Mouse (Mus musculus) neural tube, embryonic 11.5 days (tissue): ENCODE measurements around the gene Ugt1a6b. TPM values are rescaled to one million over a fixed set of nuclear protein-coding genes. Genes with fewer than 3 reads are reported as not detected.
"Not testable (repeated sequence)": the region's sequence is repeated elsewhere in the genome, so short reads cannot be mapped to it uniquely, and the experiment has no call there.

Experiments used
- ATAC-seq: fragments of 200-750 bp; cut with Nextera tagmentation; 2 replicates; pipeline ENCODE4 v1.8.0; 2017; ENCODE audit warnings: moderate number of reproducible peaks, mild to moderate bottlenecking, moderate TSS enrichment, moderate library complexity; ENCODE audit not compliant: insufficient read depth, low FRiP score, low TSS enrichment
- DNase-seq: peaks from one replicate; pipeline ENCODE4 v3.0.0-alpha.2; 2015; ENCODE audit warnings: low spot score
- H3K27ac ChIP-seq: fragments of 300-500 bp; sonication (generic); 2 replicates; pipeline ENCODE4 v1.5.1; 2014; ENCODE audit warnings: low read depth, mild to moderate bottlenecking, low read length
- H3K27me3 ChIP-seq: fragments of 300-500 bp; sonication (generic); 2 replicates; pipeline ENCODE4 v1.6.1; 2014; ENCODE audit warnings: mild to moderate bottlenecking, low read length, mixed read lengths; ENCODE audit not compliant: control insufficient read depth, insufficient read depth
- H3K36me3 ChIP-seq: fragments of 300-500 bp; sonication (generic); 2 replicates; pipeline ENCODE4 v1.6.1; 2014; ENCODE audit warnings: mild to moderate bottlenecking, low read length, moderate library complexity, mixed read lengths; ENCODE audit not compliant: control insufficient read depth, insufficient read depth
- H3K4me1 ChIP-seq: fragments of 300-500 bp; sonication (generic); 2 replicates; pipeline ENCODE4 v1.6.1; 2014; ENCODE audit warnings: low read length, mixed read lengths; ENCODE audit not compliant: control insufficient read depth, insufficient read depth
- H3K4me2 ChIP-seq: fragments of 300-500 bp; sonication (generic); 2 replicates; pipeline ENCODE4 v1.6.1; 2014; ENCODE audit warnings: low read depth, mild to moderate bottlenecking, moderate library complexity
- H3K4me3 ChIP-seq: fragments of 300-500 bp; sonication (generic); 2 replicates; pipeline ENCODE4 v1.5.1; 2014; ENCODE audit warnings: low read depth, low read length
- H3K9ac ChIP-seq: fragments of 300-500 bp; sonication (generic); 2 replicates; pipeline ENCODE4 v1.6.1; 2014; ENCODE audit warnings: mild to moderate bottlenecking, low read length
- H3K9me3 ChIP-seq: fragments of 300-500 bp; sonication (generic); 2 replicates; pipeline ENCODE4 v1.6.1; 2016; ENCODE audit warnings: low read length; ENCODE audit not compliant: control insufficient read depth
- WGBS: fragments of 180-500 bp; shearing (Covaris S2); extraction: QIAGEN DNeasy Blood & Tissue Kit; methylation state at CpG from one replicate; pipeline ENCODE4 v1.1.7; 2014; 5-methylcytosine and 5-hydroxymethylcytosine counted together
- polyA plus RNA-seq: library from polyadenylated mRNA; unstranded; fragments of >200 nt; fragmentation: Nextera tagmentation; extraction: Ambion mirVana; gene quantifications from 2 replicates; pipeline ENCODE4 v1.2.1, GENCODE M21; 2014

The Ugt1a6b gene
- polyA plus RNA-seq, 1 experiment from 2014 or later: not detected

- Histone ChIP-seq H3K27ac (no peak overlapping the region), H3K4me1 (no peaks in the 10 kb centered on the region), H3K4me2 (no peak overlapping the region), H3K4me3 (no peak overlapping the region), H3K9ac (no peak overlapping the region), H3K36me3 (no peaks in the 10 kb centered on the region), H3K27me3 (no peaks in the 10 kb centered on the region), H3K9me3 (no peaks in the 10 kb centered on the region)
- 71% methylated on average over 2 of the region's 2 CpGs for WGBS
- no peak for DNase-seq
- no peak for ATAC-seq
Observed at GRCm38 (mm10) chr1:88105656-88106055, 2.6 kb downstream of the Ugt1a6b start.

GRCm38 (mm10) chr1:88109027-88109557 is 6.0 kb downstream of the Ugt1a6b start:
- H3K4me1 ChIP-seq, DNase-seq: not testable (repeated sequence)
- WGBS: 83% methylated on average over 2 of the region's 2 CpGs

GRCm38 (mm10) chr1:88109604-88110003 is 6.6 kb downstream of the Ugt1a6b start:
- H3K4me1 ChIP-seq, H3K27me3 ChIP-seq, ATAC-seq, H3K27ac ChIP-seq, H3K36me3 ChIP-seq, H3K4me2 ChIP-seq, DNase-seq, H3K4me3 ChIP-seq, H3K9me3 ChIP-seq, H3K9ac ChIP-seq: not testable (repeated sequence)
- WGBS: 83% methylated on average over 2 of the region's 2 CpGs

More at GRCm38 (mm10) chr1:88109027-88109557, 6.0 kb downstream of the Ugt1a6b start:
- H3K4me2 ChIP-seq, H3K4me3 ChIP-seq, H3K9ac ChIP-seq, H3K27me3 ChIP-seq, ATAC-seq, H3K9me3 ChIP-seq, H3K36me3 ChIP-seq, H3K27ac ChIP-seq: not testable (repeated sequence)

- not testable (repeated sequence) for H3K36me3 ChIP-seq, H3K4me1 ChIP-seq, H3K9ac ChIP-seq, H3K27ac ChIP-seq, H3K4me2 ChIP-seq, H3K9me3 ChIP-seq, DNase-seq, ATAC-seq, H3K27me3 ChIP-seq, H3K4me3 ChIP-seq
- 93% methylated on average over 6 of the region's 6 CpGs for WGBS
Observed at GRCm38 (mm10) chr1:88112769-88113168, 9.7 kb downstream of the Ugt1a6b start.

- ATAC-seq, H3K27ac ChIP-seq, H3K4me2 ChIP-seq, H3K27me3 ChIP-seq, DNase-seq, H3K9ac ChIP-seq, H3K4me3 ChIP-seq, H3K9me3 ChIP-seq, H3K36me3 ChIP-seq, H3K4me1 ChIP-seq: not testable (repeated sequence)
- WGBS: 10% methylated on average over 4 of the region's 4 CpGs
Observed at GRCm38 (mm10) chr1:88120550-88120949, 17.5 kb downstream of the Ugt1a6b start.

GRCm38 (mm10) chr1:88121521-88121920 is 18.5 kb downstream of the Ugt1a6b start:
- no CpG with 5 or more reads among the region's 1 CpGs for WGBS
- not testable (repeated sequence) for H3K9me3 ChIP-seq, H3K4me2 ChIP-seq, H3K36me3 ChIP-seq, H3K27ac ChIP-seq, H3K4me3 ChIP-seq, H3K9ac ChIP-seq, H3K4me1 ChIP-seq, DNase-seq, H3K27me3 ChIP-seq, ATAC-seq

- ATAC-seq, H3K4me3 ChIP-seq, H3K27ac ChIP-seq, H3K4me1 ChIP-seq, H3K27me3 ChIP-seq, H3K4me2 ChIP-seq, DNase-seq, H3K9ac ChIP-seq, H3K9me3 ChIP-seq, H3K36me3 ChIP-seq: not testable (repeated sequence)
- 83% methylated on average over 3 of the region's 4 CpGs for WGBS
Observed at GRCm38 (mm10) chr1:88125827-88126360, 22.8 kb downstream of the Ugt1a6b start.

- not testable (repeated sequence) for H3K4me1 ChIP-seq, H3K36me3 ChIP-seq, H3K4me3 ChIP-seq, H3K27ac ChIP-seq, H3K4me2 ChIP-seq, H3K9me3 ChIP-seq, H3K27me3 ChIP-seq, DNase-seq, ATAC-seq, H3K9ac ChIP-seq
- WGBS: 97% methylated on average over 2 of the region's 2 CpGs
Observed at GRCm38 (mm10) chr1:88129091-88129490, 26.0 kb downstream of the Ugt1a6b start.

GRCm38 (mm10) chr1:88130223-88130622 is 27.2 kb downstream of the Ugt1a6b start:
- not testable (repeated sequence) for H3K27ac ChIP-seq, H3K4me2 ChIP-seq, H3K36me3 ChIP-seq, H3K4me3 ChIP-seq, H3K9me3 ChIP-seq, H3K9ac ChIP-seq, H3K27me3 ChIP-seq, ATAC-seq, DNase-seq, H3K4me1 ChIP-seq
- WGBS: 88% methylated on average over 1 of the region's 1 CpGs
